Mouse (Mus musculus) CH12.LX (cell line): ENCODE measurements at regions not wholly inside any gene's neighbourhood (a gene's known extent, or its start where the extent isn't known, plus 50 kb on each side); places are given as distances from the start of the nearest gene placed in this dataset.
A peak's percentile ranks its signal among the peaks of the same experiment; 100 is the strongest.

Experiments
- CTCF ChIP-seq, 2 experiments: IDR thresholded peaks in 1 of 2; conservative IDR thresholded peaks in 1 of 2; 2 replicates each; pipeline ENCODE4 v1.5.1; 2011 to 2012; ENCODE audit warnings: low read depth in 2 of 2, low read length in 2 of 2, improper control_type of control experiment in 1 of 2, inconsistent platforms in 1 of 2, mild to moderate bottlenecking in 1 of 2, moderate library complexity in 1 of 2
- E2F4 ChIP-seq: IDR thresholded peaks from 2 replicates; pipeline ENCODE4 v1.6.1; 2011; ENCODE audit warnings: low read depth, low read length, improper control_type of control experiment; ENCODE audit not compliant: insufficient replicate concordance
- GABPA ChIP-seq: IDR thresholded peaks from 2 replicates; pipeline ENCODE4 v1.6.1; 2012; ENCODE audit warnings: low read depth, low read length, improper control_type of control experiment, inconsistent platforms; ENCODE audit not compliant: insufficient replicate concordance
- KAT2A ChIP-seq: IDR thresholded peaks from 2 replicates; pipeline ENCODE4 v1.6.1; 2012; ENCODE audit warnings: low read length, improper control_type of control experiment, inconsistent platforms; ENCODE audit not compliant: insufficient replicate concordance
- MAFK ChIP-seq: IDR thresholded peaks from 2 replicates; pipeline ENCODE4 v1.6.1; 2011; ENCODE audit warnings: low read length, improper control_type of control experiment; ENCODE audit not compliant: insufficient replicate concordance
- MAZ ChIP-seq: IDR thresholded peaks from 2 replicates; pipeline ENCODE4 v1.6.1; 2012; ENCODE audit warnings: low read depth, mild to moderate bottlenecking, inconsistent platforms, low read length, improper control_type of control experiment, moderate library complexity
- MEF2A ChIP-seq: IDR thresholded peaks from 2 replicates; pipeline ENCODE4 v1.6.1; 2014; ENCODE audit warnings: low read depth, mild to moderate bottlenecking, inconsistent platforms, low read length, improper control_type of control experiment, borderline replicate concordance
- MXI1 ChIP-seq: IDR thresholded peaks from 2 replicates; pipeline ENCODE4 v1.6.1; 2011; ENCODE audit warnings: mild to moderate bottlenecking, low read depth, low read length, improper control_type of control experiment
- PAX5 ChIP-seq: IDR thresholded peaks from 2 replicates; pipeline ENCODE4 v1.6.1; 2012; ENCODE audit warnings: low read length, inconsistent platforms, mixed read lengths
- SMC3 ChIP-seq: IDR thresholded peaks from 2 replicates; pipeline ENCODE4 v1.6.1; 2011; ENCODE audit warnings: low read depth, low read length, improper control_type of control experiment
- USF1 ChIP-seq: IDR thresholded peaks from 2 replicates; pipeline ENCODE4 v1.6.1; 2014; ENCODE audit warnings: low read depth, mild to moderate bottlenecking, inconsistent platforms, low read length, improper control_type of control experiment
- ZKSCAN1 ChIP-seq: IDR thresholded peaks from 2 replicates; pipeline ENCODE4 v1.6.1; 2012; ENCODE audit warnings: low read depth, inconsistent platforms, low read length, improper control_type of control experiment, borderline replicate concordance

DNA sequence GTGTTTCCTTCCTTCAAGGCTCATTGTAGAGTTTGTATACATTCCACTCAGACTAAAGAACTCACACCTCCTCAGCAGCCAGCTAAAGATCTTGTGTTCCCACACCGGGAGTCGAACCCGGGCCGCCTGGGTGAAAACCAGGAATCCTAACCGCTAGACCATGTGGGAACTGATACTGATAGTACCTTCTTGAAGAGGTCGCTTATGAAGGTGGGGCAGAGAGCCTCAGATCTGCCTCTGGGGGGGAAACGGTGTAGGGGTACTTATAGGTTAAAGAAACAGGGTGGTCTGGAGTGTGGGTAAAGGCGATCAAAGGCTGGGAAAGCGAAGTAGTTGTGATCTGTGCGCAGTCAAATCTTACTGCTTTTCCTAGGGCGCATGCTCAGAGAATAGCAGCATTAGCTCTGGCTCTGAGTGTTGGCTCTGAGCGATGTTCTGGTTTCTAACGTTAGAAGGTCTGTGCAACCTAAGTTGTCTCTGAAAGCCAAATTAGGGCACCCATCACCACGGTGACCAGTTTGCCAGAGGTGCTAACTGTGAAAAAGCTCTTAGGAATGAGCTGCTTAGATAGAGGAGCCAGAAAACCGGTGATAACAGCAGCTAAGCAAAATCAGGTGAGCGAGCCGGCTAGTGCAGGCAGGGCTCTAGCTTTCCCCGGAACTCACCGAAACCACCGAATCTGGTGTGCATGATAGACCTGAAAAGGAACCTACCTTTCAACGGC lies 71.2 kb upstream of the Acpp start:
- TF ChIP-seq E2F4, result 0 out of 2 replicates have a peak, but pooled peaks have one; percentile 48
- TF ChIP-seq SMC3, result no peak
- peak; percentile 95 for TF ChIP-seq MAFK
- TF ChIP-seq MAZ, result no peak
- TF ChIP-seq PAX5, result no peak
- TF ChIP-seq MEF2A, result no peak
- no peak for TF ChIP-seq CTCF (conservative IDR thresholded peaks at IDR 0.05 in 1 of 2, IDR thresholded peaks at IDR 0.05 in 1 of 2; ENCODE audit: low read depth in 2 of 2, low read length in 2 of 2)
- TF ChIP-seq USF1, result no peak
- TF ChIP-seq KAT2A, result peak; percentile 68; the same call in 1 of the 2 replicates
- peak; percentile 57; the same call in 1 of the 2 replicates for TF ChIP-seq MXI1
- no peak for TF ChIP-seq ZKSCAN1
- no peak for TF ChIP-seq GABPA
